Mouse (Mus musculus): ENCODE measurements around the gene H2al2b. TPM values are rescaled to one million over a fixed set of nuclear protein-coding genes. Genes with fewer than 3 reads are reported as not detected.
"Not testable (repeated sequence)": the region's sequence is repeated elsewhere in the genome, so short reads cannot be mapped to it uniquely, and the experiment has no call there.

The H2al2b gene
- not detected in 2 replicates for total RNA-seq (2021)
- long read RNA-seq, experiment 1, result 0 reads
- long read RNA-seq, experiment 2, result 0 reads

DNA sequence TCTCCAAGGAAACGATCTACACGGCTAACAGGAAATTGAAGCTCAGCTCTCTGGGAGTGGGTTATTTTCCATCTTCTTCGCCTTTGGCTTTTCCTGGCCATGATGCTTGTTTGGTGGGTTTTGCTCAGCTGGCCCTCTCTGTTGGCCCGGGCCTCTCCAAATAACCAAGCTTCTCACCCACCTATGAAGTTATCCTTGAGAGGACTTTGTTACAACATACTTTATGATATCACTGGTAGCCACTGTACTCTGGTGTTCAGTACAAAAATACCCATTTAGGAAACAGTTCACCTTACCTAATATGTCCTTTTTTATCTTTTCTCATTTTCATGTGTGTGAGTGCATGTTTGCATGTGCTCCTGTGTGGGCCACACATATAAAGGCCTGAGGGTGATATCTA, at the start of gene H2al2b:
Gene H2al2b, minus strand, starts transcription at position 101 of the 400 bp plus-strand sequence.
- not testable (repeated sequence) for DNase-seq

Other genes starting within 250 kb of the H2al2b start
- not detected in 2 replicates for gene H2al2c, start 121.6 kb downstream of the H2al2b start, total RNA-seq (2021)
- gene Sry, start 57.0 kb downstream of the H2al2b start, total RNA-seq (2021), result not detected in 2 replicates
- not detected in 2 replicates for gene Gm4064, start 75.5 kb upstream of the H2al2b start, total RNA-seq (2021)
- gene Rbmy, start 110.0 kb upstream of the H2al2b start, total RNA-seq (2021), result not detected in 2 replicates
- gene Gm10256, start 110.0 kb upstream of the H2al2b start, total RNA-seq (2021), result not detected in 2 replicates
- gene Gm10352, start 180.3 kb upstream of the H2al2b start, total RNA-seq (2021), result not detected in 2 replicates
- not detected in 2 replicates for gene Gm29289, start 211.9 kb upstream of the H2al2b start, total RNA-seq (2021)

All from adrenal gland, postnatal 14 days (tissue).